Mouse (Mus musculus): ENCODE measurements around the gene Dmwd. TPM values are rescaled to one million over a fixed set of nuclear protein-coding genes. Genes with fewer than 3 reads are reported as not detected.

Dmwd gene
- polyA plus RNA-seq, 1 experiment: 27.7 TPM

DNA sequence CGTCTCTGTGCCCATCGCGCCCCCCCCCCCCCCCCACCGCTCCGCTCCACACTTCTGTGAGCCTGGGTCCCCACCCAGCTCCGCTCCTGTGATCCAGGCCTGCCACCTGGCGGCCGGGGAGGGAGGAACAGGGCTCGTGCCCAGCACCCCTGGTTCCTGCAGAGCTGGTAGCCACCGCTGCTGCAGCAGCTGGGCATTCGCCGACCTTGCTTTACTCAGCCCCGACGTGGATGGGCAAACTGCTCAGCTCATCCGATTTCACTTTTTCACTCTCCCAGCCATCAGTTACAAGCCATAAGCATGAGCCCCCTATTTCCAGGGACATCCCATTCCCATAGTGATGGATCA is 17.1 kb downstream of the Dmwd start:
- H3K4me1 ChIP-seq (ENCODE audit: control insufficient read depth, insufficient read depth, low read length): peaks cover 2% of the 10 kb centered on the region; the same call in 1 of the 2 replicates
- no peak overlapping the region for H3K27ac ChIP-seq (ENCODE audit: control insufficient read depth, insufficient read depth, low read depth, low read length, poor library complexity)
- 0% methylated on average over 12 of the region's 15 CpGs for WGBS
- TF ChIP-seq POLR2A (IDR thresholded peaks at IDR 0.05; ENCODE audit: borderline replicate concordance, control insufficient read depth, low read depth, low read length) (no peak), CTCF (IDR thresholded peaks at IDR 0.05; ENCODE audit: control insufficient read depth, insufficient read depth, low read length) (peak; percentile 90)
- H3K4me3 ChIP-seq (replicated peaks; ENCODE audit: control insufficient read depth, low read depth, low read length): peak overlapping the region; percentile 34

DNA sequence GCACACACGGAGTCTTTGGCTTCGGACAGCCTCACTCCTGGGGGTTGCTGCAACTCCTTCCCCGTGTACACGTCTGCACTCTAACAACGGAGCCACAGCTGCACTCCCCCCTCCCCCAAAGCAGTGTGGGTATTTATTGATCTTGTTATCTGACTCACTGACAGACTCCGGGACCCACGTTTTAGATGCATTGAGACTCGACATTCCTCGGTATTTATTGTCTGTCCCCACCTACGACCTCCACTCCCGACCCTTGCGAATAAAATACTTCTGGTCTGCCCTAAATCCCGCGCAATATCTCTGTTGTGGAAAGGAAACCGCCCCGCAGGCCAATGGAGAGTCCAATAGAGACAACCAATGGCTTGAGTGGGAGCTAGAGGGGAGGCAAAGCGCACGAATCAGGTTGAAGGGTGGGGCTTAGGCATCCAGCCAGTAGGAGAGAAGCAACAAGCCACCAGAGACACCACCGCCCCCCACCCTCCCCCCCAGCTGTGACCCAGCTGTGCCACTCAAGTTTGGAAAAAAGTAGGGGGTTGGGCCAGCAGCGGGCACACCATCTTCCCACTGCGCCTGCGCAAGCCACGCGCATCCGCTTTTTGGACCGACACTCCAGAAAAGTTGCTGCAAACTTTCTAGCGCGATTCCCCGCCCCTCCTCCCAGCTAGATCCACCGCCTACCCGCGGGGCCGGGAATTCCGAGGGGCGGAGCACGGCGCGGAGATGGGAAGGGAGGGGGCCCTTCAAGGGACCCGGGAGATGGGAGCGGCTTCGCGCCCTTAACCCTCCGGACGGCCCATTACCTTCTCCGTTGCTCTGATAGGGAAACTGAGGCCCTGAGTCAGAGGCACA is 17.7 kb downstream of the Dmwd start:
- TF ChIP-seq POLR2A (IDR thresholded peaks at IDR 0.05; ENCODE audit: borderline replicate concordance, control insufficient read depth, low read depth, low read length) (peak; percentile 62; the same call in 1 of the 2 replicates), CTCF (IDR thresholded peaks at IDR 0.05; ENCODE audit: control insufficient read depth, insufficient read depth, low read length) (no peak)
- peak overlapping the region; percentile 62 for H3K4me3 ChIP-seq (replicated peaks; ENCODE audit: control insufficient read depth, low read depth, low read length)
- peak overlapping the region; percentile 54; the same call in 1 of the 2 replicates for H3K27ac ChIP-seq (ENCODE audit: control insufficient read depth, insufficient read depth, low read depth, low read length, poor library complexity)
- WGBS: under 1% methylated on average over 45 of the region's 45 CpGs
- H3K4me1 ChIP-seq (ENCODE audit: control insufficient read depth, insufficient read depth, low read length): peaks cover 2% of the 10 kb centered on the region; the same call in 1 of the 2 replicates

DNA sequence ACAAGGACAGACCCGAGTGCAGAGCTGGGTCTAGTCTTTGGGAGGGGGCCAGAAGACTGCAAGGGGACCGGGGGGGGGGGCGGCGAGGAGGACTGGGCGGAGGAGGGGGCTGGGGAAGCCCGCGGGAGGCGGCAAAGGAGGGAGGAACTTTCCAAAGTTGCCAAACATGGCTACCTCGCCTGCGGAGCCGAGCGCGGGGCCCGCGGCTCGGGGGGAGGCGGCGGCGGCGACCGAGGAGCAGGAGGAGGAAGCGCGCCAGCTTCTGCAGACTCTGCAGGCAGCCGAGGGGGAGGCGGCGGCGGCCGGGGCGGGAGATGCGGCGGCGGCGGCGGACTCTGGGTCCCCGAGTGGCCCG is 18.4 kb downstream of the Dmwd start, which contains the start of gene Six5:
Six5 (plus strand) TSS at position 124 of the 355 bp plus-strand sequence.
- peak within 1 kb of the TSS; percentile 54; the same call in 1 of the 2 replicates for H3K27ac ChIP-seq (ENCODE audit: control insufficient read depth, insufficient read depth, low read depth, low read length, poor library complexity)
- 2% methylated on average over 31 of the region's 36 CpGs for WGBS

DNA sequence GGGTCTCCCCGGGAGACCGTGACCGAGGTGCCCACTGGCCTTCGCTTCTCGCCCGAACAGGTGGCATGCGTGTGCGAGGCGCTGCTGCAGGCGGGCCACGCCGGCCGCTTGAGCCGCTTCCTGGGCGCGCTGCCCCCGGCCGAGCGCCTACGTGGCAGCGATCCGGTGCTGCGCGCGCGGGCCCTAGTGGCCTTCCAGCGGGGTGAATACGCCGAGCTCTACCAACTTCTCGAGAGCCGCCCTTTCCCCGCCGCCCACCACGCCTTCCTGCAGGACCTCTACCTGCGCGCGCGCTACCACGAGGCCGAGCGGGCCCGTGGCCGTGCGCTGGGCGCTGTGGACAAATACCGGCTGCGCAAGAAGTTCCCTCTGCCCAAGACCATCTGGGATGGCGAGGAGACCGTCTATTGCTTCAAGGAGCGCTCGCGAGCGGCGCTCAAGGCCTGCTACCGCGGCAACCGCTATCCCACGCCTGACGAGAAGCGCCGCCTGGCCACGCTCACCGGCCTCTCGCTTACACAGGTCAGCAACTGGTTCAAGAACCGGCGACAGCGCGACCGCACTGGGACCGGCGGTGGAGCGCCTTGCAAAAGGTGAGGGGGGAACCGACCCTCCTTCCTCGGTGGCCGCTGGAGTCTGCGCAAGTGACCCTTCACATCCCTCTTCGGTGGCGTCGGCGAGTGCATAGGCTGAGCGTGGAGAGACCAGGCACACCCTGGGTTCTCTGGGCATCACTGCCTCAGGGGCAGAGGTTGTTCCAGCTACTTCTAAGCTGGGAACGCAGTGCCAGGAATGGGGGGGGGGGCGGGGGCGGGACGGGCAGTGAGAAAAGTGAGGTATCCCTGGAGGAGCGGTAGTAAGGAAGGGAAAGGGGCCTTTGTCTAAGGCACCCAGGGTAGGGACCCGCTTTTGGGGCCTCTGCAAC is 19.1 kb downstream of the Dmwd start:
- TF ChIP-seq POLR2A (IDR thresholded peaks at IDR 0.05; ENCODE audit: borderline replicate concordance, control insufficient read depth, low read depth, low read length) (peak; percentile 39; the same call in 1 of the 2 replicates), CTCF (IDR thresholded peaks at IDR 0.05; ENCODE audit: control insufficient read depth, insufficient read depth, low read length) (no peak)
- H3K4me3 ChIP-seq (replicated peaks; ENCODE audit: control insufficient read depth, low read depth, low read length): peak overlapping the region; percentile 13
- WGBS: under 1% methylated on average over 86 of the region's 87 CpGs
- H3K4me1 ChIP-seq (ENCODE audit: control insufficient read depth, insufficient read depth, low read length): peaks cover 2% of the 10 kb centered on the region; the same call in 1 of the 2 replicates
- H3K27ac ChIP-seq (ENCODE audit: control insufficient read depth, insufficient read depth, low read depth, low read length, poor library complexity): peak overlapping the region; percentile 36; the same call in 1 of the 2 replicates

More for the DNA sequence above, 18.4 kb downstream of the Dmwd start, which contains the start of gene Six5:
- TF ChIP-seq CTCF (IDR thresholded peaks at IDR 0.05; ENCODE audit: control insufficient read depth, insufficient read depth, low read length) (no peak), POLR2A (IDR thresholded peaks at IDR 0.05; ENCODE audit: borderline replicate concordance, control insufficient read depth, low read depth, low read length) (no peak)
- Histone ChIP-seq H3K4me3 (replicated peaks; ENCODE audit: control insufficient read depth, low read depth, low read length) (peak within 1 kb of the TSS; percentile 62), H3K4me1 (ENCODE audit: control insufficient read depth, insufficient read depth, low read length) (peaks cover 2% of the 10 kb centered on the region; the same call in 1 of the 2 replicates)

DNA sequence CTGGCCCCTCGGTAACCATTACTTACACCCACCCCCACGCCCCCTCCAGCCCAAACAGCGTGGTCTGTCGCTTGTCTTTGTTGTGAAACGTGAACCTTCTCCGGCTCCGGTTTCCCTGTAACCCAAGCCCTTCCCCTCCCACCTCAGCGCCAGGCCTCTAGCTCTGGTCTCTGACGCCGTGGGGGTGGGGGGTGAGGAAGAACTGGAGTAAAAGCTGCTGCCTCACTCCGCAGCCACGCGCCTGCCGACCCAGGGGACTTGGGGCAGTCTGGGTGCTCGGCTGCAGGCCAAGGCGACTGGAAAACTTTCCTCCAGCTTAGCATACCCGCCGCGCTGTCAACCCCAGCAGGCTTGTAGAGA is 19.7 kb downstream of the Dmwd start:
- 3% methylated on average over 19 of the region's 19 CpGs for WGBS
- Histone ChIP-seq H3K4me1 (ENCODE audit: control insufficient read depth, insufficient read depth, low read length) (peaks cover 2% of the 10 kb centered on the region; the same call in 1 of the 2 replicates), H3K27ac (ENCODE audit: control insufficient read depth, insufficient read depth, low read depth, low read length, poor library complexity) (no peak overlapping the region), H3K4me3 (replicated peaks; ENCODE audit: control insufficient read depth, low read depth, low read length) (no peak overlapping the region)
- TF ChIP-seq POLR2A (IDR thresholded peaks at IDR 0.05; ENCODE audit: borderline replicate concordance, control insufficient read depth, low read depth, low read length) (no peak), CTCF (IDR thresholded peaks at IDR 0.05; ENCODE audit: control insufficient read depth, insufficient read depth, low read length) (no peak)

DNA sequence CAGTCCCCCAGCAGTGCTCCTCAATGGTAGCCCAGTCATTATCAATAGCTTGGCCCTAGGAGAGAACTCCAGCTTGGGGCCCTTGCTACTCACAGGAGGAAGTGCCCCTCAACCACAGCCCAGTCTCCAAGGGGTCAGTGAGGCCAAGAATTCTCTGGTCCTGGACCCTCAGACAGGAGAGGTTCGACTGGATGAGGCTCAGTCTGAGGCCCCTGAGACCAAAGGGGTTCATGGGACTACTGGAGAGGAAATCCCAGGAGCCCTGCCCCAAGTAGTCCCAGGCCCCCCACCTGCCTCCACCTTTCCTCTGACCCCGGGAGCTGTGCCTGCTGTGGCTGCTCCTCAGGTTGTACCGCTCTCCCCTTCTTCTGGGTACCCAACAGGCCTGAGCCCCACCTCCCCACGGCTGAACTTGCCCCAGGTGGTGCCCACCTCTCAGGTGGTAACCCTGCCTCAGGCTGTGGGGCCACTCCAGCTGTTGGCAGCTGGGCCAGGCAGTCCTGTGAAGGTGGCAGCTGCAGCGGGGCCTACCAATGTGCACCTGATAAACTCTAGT is 20.5 kb downstream of the Dmwd start:
- TF ChIP-seq CTCF (IDR thresholded peaks at IDR 0.05; ENCODE audit: control insufficient read depth, insufficient read depth, low read length) (no peak), POLR2A (IDR thresholded peaks at IDR 0.05; ENCODE audit: borderline replicate concordance, control insufficient read depth, low read depth, low read length) (no peak)
- 81% methylated on average over 5 of the region's 5 CpGs for WGBS
- Histone ChIP-seq H3K4me1 (ENCODE audit: control insufficient read depth, insufficient read depth, low read length) (peaks cover 2% of the 10 kb centered on the region; the same call in 1 of the 2 replicates), H3K27ac (ENCODE audit: control insufficient read depth, insufficient read depth, low read depth, low read length, poor library complexity) (no peak overlapping the region), H3K4me3 (replicated peaks; ENCODE audit: control insufficient read depth, low read depth, low read length) (no peak overlapping the region)

DNA sequence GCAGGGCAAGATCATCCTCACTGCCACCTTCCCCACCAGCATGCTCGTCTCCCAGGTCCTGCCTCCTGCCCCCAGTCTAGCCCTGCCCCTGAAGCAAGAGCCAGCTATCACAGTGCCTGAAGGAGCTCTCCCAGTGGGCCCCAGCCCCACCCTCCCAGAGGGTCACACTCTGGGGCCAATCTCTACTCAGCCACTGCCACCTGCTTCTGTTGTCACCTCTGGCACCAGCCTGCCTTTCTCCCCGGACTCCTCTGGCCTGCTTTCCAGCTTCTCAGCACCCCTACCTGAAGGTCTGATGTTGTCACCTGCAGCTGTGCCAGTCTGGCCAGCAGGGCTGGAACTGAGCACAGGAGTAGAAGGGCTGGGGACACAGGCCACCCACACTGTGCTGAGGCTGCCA is 21.2 kb downstream of the Dmwd start:
- no peak overlapping the region for H3K4me3 ChIP-seq (replicated peaks; ENCODE audit: control insufficient read depth, low read depth, low read length)
- TF ChIP-seq CTCF (IDR thresholded peaks at IDR 0.05; ENCODE audit: control insufficient read depth, insufficient read depth, low read length): no peak
- no peak for TF ChIP-seq POLR2A (IDR thresholded peaks at IDR 0.05; ENCODE audit: borderline replicate concordance, control insufficient read depth, low read depth, low read length)
- H3K27ac ChIP-seq (ENCODE audit: control insufficient read depth, insufficient read depth, low read depth, low read length, poor library complexity): no peak overlapping the region
- WGBS: 63% methylated on average over 2 of the region's 2 CpGs
- peaks cover 2% of the 10 kb centered on the region; the same call in 1 of the 2 replicates for H3K4me1 ChIP-seq (ENCODE audit: control insufficient read depth, insufficient read depth, low read length)
